Mouse (Mus musculus) liver, embryonic 15.5 days (tissue): ENCODE measurements around the gene Samd4. TPM values are rescaled to one million over a fixed set of nuclear protein-coding genes. Genes with fewer than 3 reads are reported as not detected.

Experiments
- ATAC-seq: fragments of 200-750 bp; cut with Nextera tagmentation; 2 replicates; pipeline ENCODE4 v1.8.0; 2017; ENCODE audit warnings: moderate number of reproducible peaks, mild to moderate bottlenecking, moderate library complexity; ENCODE audit not compliant: insufficient read depth
- H3K27ac ChIP-seq: fragments of 300-500 bp; sonication (generic); replicated peaks from 2 replicates; pipeline ENCODE4 v1.5.1; 2015; ENCODE audit warnings: mild to moderate bottlenecking, inconsistent platforms
- H3K27me3 ChIP-seq: fragments of 300-500 bp; sonication (generic); 2 replicates; pipeline ENCODE4 v1.6.1; 2015; ENCODE audit warnings: mild to moderate bottlenecking, inconsistent platforms
- H3K36me3 ChIP-seq: fragments of 300-500 bp; sonication (generic); replicated peaks from 2 replicates; pipeline ENCODE4 v1.6.1; 2015; ENCODE audit warnings: moderate library complexity, mild to moderate bottlenecking, inconsistent platforms
- H3K4me1 ChIP-seq: fragments of 300-500 bp; sonication (generic); replicated peaks from 2 replicates; pipeline ENCODE4 v1.6.1; 2015; ENCODE audit warnings: inconsistent platforms
- H3K4me2 ChIP-seq: fragments of 300-500 bp; sonication (generic); 2 replicates; pipeline ENCODE4 v1.6.1; 2015; ENCODE audit warnings: moderate library complexity, mild to moderate bottlenecking, inconsistent platforms
- H3K4me3 ChIP-seq: fragments of 300-500 bp; sonication (generic); replicated peaks from 2 replicates; pipeline ENCODE4 v1.5.1; 2015; ENCODE audit warnings: mild to moderate bottlenecking, inconsistent platforms
- H3K9ac ChIP-seq: fragments of 300-500 bp; sonication (generic); 2 replicates; pipeline ENCODE4 v1.6.1; 2015; ENCODE audit warnings: moderate library complexity, mild to moderate bottlenecking, inconsistent platforms
- H3K9me3 ChIP-seq: fragments of 300-500 bp; sonication (generic); replicated peaks from 2 replicates; pipeline ENCODE4 v1.6.1; 2016; ENCODE audit warnings: inconsistent platforms
- WGBS: fragments of 180-500 bp; shearing (Covaris S2); methylation state at CpG from one replicate; pipeline ENCODE4 v1.1.7; 2015; ENCODE audit warnings: mixed read lengths; ENCODE audit not compliant: insufficient replicate concordance; 5-methylcytosine and 5-hydroxymethylcytosine counted together
- polyA plus RNA-seq: library from polyadenylated mRNA; unstranded; fragments of >200 nt; fragmentation: Nextera tagmentation; extraction: Ambion mirVana; gene quantifications from 2 replicates; pipeline ENCODE4 v1.2.1, GENCODE M21; 2015

The Samd4 gene
- polyA plus RNA-seq, 1 experiment from 2014 or later: 0.59 TPM

- no peak for ATAC-seq
- 45% methylated on average over 11 of the region's 11 CpGs for WGBS
- Histone ChIP-seq H3K9ac (no peak overlapping the region), H3K4me3 (no peak overlapping the region), H3K27me3 (no peaks in the 10 kb centered on the region), H3K27ac (no peak overlapping the region), H3K4me2 (no peak overlapping the region), H3K9me3 (no peaks in the 10 kb centered on the region), H3K36me3 (no peaks in the 10 kb centered on the region), H3K4me1 (no peaks in the 10 kb centered on the region; the same call in 1 of the 2 replicates)
Measured at GRCm38 (mm10) chr14:46976712-46977111, 94.1 kb downstream of the Samd4 start.

- Histone ChIP-seq H3K4me1 (no peaks in the 10 kb centered on the region; the same call in 1 of the 2 replicates), H3K9me3 (no peaks in the 10 kb centered on the region), H3K4me3 (no peak overlapping the region), H3K36me3 (no peaks in the 10 kb centered on the region), H3K27me3 (no peaks in the 10 kb centered on the region), H3K4me2 (no peak overlapping the region), H3K27ac (no peak overlapping the region), H3K9ac (no peak overlapping the region)
- 25% methylated on average over 10 of the region's 10 CpGs for WGBS
- no peak for ATAC-seq
Measured at GRCm38 (mm10) chr14:46977660-46978059, 95.0 kb downstream of the Samd4 start.

- Histone ChIP-seq H3K27me3 (no peaks in the 10 kb centered on the region), H3K9ac (no peak overlapping the region), H3K4me2 (no peak overlapping the region), H3K36me3 (no peaks in the 10 kb centered on the region), H3K27ac (no peak overlapping the region), H3K4me3 (no peak overlapping the region), H3K9me3 (no peaks in the 10 kb centered on the region), H3K4me1 (no peaks in the 10 kb centered on the region; the same call in 1 of the 2 replicates)
- 56% methylated on average over 5 of the region's 5 CpGs for WGBS
- ATAC-seq: no peak
Measured at GRCm38 (mm10) chr14:46979172-46979571, 96.5 kb downstream of the Samd4 start.

GRCm38 (mm10) chr14:46980736-46981438 lies 98.2 kb downstream of the Samd4 start:
- no peak overlapping the region for H3K9ac ChIP-seq
- no peaks in the 10 kb centered on the region; the same call in 1 of the 2 replicates for H3K4me1 ChIP-seq
- ATAC-seq: no peak
- H3K36me3 ChIP-seq: no peaks in the 10 kb centered on the region
- H3K9me3 ChIP-seq: no peaks in the 10 kb centered on the region
- H3K27me3 ChIP-seq: no peaks in the 10 kb centered on the region
- no peak overlapping the region for H3K27ac ChIP-seq
- WGBS: 45% methylated on average over 17 of the region's 17 CpGs
- no peak overlapping the region for H3K4me3 ChIP-seq
- H3K4me2 ChIP-seq: no peak overlapping the region

GRCm38 (mm10) chr14:46982106-46982505 lies 99.5 kb downstream of the Samd4 start:
- no peak overlapping the region for H3K4me3 ChIP-seq
- no peaks in the 10 kb centered on the region for H3K27me3 ChIP-seq
- no peaks in the 10 kb centered on the region; the same call in 1 of the 2 replicates for H3K4me1 ChIP-seq
- H3K36me3 ChIP-seq: no peaks in the 10 kb centered on the region
- no peak overlapping the region for H3K4me2 ChIP-seq
- 56% methylated on average over 6 of the region's 6 CpGs for WGBS
- no peaks in the 10 kb centered on the region for H3K9me3 ChIP-seq
- no peak overlapping the region for H3K27ac ChIP-seq
- ATAC-seq: no peak
- H3K9ac ChIP-seq: no peak overlapping the region

- H3K9ac ChIP-seq: no peak overlapping the region
- WGBS: 56% methylated on average over 8 of the region's 8 CpGs
- no peak for ATAC-seq
- no peak overlapping the region for H3K4me2 ChIP-seq
- no peak overlapping the region for H3K4me3 ChIP-seq
- no peak overlapping the region for H3K27ac ChIP-seq
- H3K4me1 ChIP-seq: no peaks in the 10 kb centered on the region; the same call in 1 of the 2 replicates
- no peaks in the 10 kb centered on the region for H3K27me3 ChIP-seq
- no peaks in the 10 kb centered on the region for H3K36me3 ChIP-seq
- H3K9me3 ChIP-seq: no peaks in the 10 kb centered on the region
Measured at GRCm38 (mm10) chr14:46984542-46985125, 102.0 kb downstream of the Samd4 start.

- H3K4me3 ChIP-seq: no peak overlapping the region
- no peak for ATAC-seq
- H3K9ac ChIP-seq: no peak overlapping the region
- WGBS: 25% methylated on average over 4 of the region's 4 CpGs
- no peak overlapping the region for H3K4me2 ChIP-seq
- H3K36me3 ChIP-seq: no peaks in the 10 kb centered on the region
- no peaks in the 10 kb centered on the region for H3K27me3 ChIP-seq
- H3K4me1 ChIP-seq: no peaks in the 10 kb centered on the region
- no peaks in the 10 kb centered on the region for H3K9me3 ChIP-seq
- H3K27ac ChIP-seq: no peak overlapping the region
Measured at GRCm38 (mm10) chr14:46989694-46990093, 107.0 kb downstream of the Samd4 start.

GRCm38 (mm10) chr14:46990450-46990849 lies 107.8 kb downstream of the Samd4 start:
- Histone ChIP-seq H3K4me3 (no peak overlapping the region), H3K36me3 (no peaks in the 10 kb centered on the region), H3K27ac (no peak overlapping the region), H3K4me2 (no peak overlapping the region), H3K27me3 (no peaks in the 10 kb centered on the region), H3K9me3 (no peaks in the 10 kb centered on the region), H3K4me1 (no peaks in the 10 kb centered on the region), H3K9ac (no peak overlapping the region)
- ATAC-seq: no peak
- WGBS: 56% methylated on average over 3 of the region's 3 CpGs

- no peaks in the 10 kb centered on the region for H3K36me3 ChIP-seq
- H3K9me3 ChIP-seq: no peaks in the 10 kb centered on the region
- H3K4me3 ChIP-seq: no peak overlapping the region
- no peaks in the 10 kb centered on the region for H3K4me1 ChIP-seq
- WGBS: 20% methylated on average over 7 of the region's 7 CpGs
- no peak for ATAC-seq
- H3K4me2 ChIP-seq: no peak overlapping the region
- H3K27ac ChIP-seq: no peak overlapping the region
- peaks cover 4% of the 10 kb centered on the region; the same call in 1 of the 2 replicates for H3K27me3 ChIP-seq
- no peak overlapping the region for H3K9ac ChIP-seq
Measured at GRCm38 (mm10) chr14:46994704-46995103, 112.0 kb downstream of the Samd4 start.

- 45% methylated on average over 9 of the region's 9 CpGs for WGBS
- no peak for ATAC-seq
- Histone ChIP-seq H3K4me3 (no peak overlapping the region), H3K9me3 (no peaks in the 10 kb centered on the region), H3K27me3 (peaks cover 4% of the 10 kb centered on the region; the same call in 1 of the 2 replicates), H3K4me1 (no peaks in the 10 kb centered on the region), H3K36me3 (no peaks in the 10 kb centered on the region), H3K4me2 (no peak overlapping the region), H3K27ac (no peak overlapping the region), H3K9ac (no peak overlapping the region)
Measured at GRCm38 (mm10) chr14:46999321-47000025, 116.8 kb downstream of the Samd4 start.

- no peaks in the 10 kb centered on the region for H3K4me1 ChIP-seq
- 57% methylated on average over 9 of the region's 11 CpGs for WGBS
- no peak overlapping the region for H3K9ac ChIP-seq
- peaks cover 4% of the 10 kb centered on the region; the same call in 1 of the 2 replicates for H3K27me3 ChIP-seq
- no peak overlapping the region for H3K4me2 ChIP-seq
- no peaks in the 10 kb centered on the region for H3K9me3 ChIP-seq
- no peaks in the 10 kb centered on the region for H3K36me3 ChIP-seq
- no peak for ATAC-seq
- H3K4me3 ChIP-seq: no peak overlapping the region
- no peak overlapping the region for H3K27ac ChIP-seq
Measured at GRCm38 (mm10) chr14:47000096-47000736, 117.6 kb downstream of the Samd4 start.
